In the genomic region with DNA sequence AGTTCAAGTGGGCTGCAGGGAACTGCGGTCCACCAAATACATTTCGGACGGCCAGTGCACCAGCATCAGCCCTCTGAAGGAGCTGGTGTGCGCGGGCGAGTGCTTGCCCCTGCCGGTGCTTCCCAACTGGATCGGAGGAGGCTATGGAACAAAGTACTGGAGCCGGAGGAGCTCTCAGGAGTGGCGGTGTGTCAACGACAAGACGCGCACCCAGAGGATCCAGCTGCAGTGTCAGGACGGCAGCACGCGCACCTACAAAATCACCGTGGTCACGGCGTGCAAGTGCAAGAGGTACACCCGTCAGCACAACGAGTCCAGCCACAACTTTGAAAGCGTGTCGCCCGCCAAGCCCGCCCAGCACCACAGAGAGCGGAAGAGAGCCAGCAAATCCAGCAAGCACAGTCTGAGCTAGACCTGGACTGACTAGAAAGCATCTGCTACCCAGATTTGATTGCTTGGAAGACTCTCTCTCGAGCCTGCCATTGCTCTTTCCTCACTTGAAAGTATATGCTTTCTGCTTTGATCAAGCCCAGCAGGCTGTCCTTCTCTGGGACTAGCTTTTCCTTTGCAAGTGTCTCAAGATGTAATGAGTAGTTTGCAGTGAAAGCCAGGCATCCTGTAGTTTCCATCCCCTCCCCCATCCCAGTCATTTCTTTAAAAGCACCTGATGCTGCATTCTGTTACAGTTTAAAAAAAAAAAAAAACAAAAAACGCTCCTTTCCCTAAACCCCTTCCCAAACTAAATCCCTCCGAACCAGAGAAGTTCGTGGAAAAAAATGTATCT, we compare ENCODE assay signal across 9 mouse cellular contexts. TPM values are rescaled to one million over a fixed set of nuclear protein-coding genes. Genes with fewer than 3 reads are reported as not detected.
A peak's percentile ranks its signal among the peaks of the same experiment; 100 is the strongest.
DNase-seq lines count a peak whose midpoint lies in the region; ATAC-seq lines count a peak whose summit lies in the region.
"Had no signal": no experiment of that assay in that cellular context is flagged by ENCODE, and none has a peak within 500 bp of the region (broad histone marks: within the 10 kb centered on the region; RNA-seq: fewer than 3 reads in every experiment).

No protein-coding gene starts in this region.

- no peaks in the 10 kb centered on the region for H3K27me3 ChIP-seq in liver, embryonic 11.5 days (replicated peaks; ENCODE audit: control insufficient read depth, insufficient read depth, low read length)
- no peaks in the 10 kb centered on the region for H3K27me3 ChIP-seq in stomach, embryonic 16.5 days (ENCODE audit: control insufficient read depth, insufficient read depth, low read length)

- no peaks in the 10 kb centered on the region for H3K9me3 ChIP-seq in liver, embryonic 11.5 days (ENCODE audit: control insufficient read depth, low read length)
- no peaks in the 10 kb centered on the region for H3K9me3 ChIP-seq in stomach, embryonic 16.5 days (replicated peaks; ENCODE audit: control insufficient read depth, low read length)

- DNase-seq in layer of hippocampus, postnatal 14 days (ENCODE audit: low spot score in 2 of 2): peak; percentile 35 to 43
- DNase-seq in layer of hippocampus, adult 9-11 months: no peak
- peak; percentile 6 for DNase-seq in cerebellum, adult 9-10 months
- peak; percentile 35 to 54 for DNase-seq in frontal cortex, postnatal 36 days (ENCODE audit: low spot score in 2 of 2)
- DNase-seq in hindlimb bud, embryonic 11.5 days (ENCODE audit: extremely low spot score, low read depth, low spot score): peak; percentile 57
- DNase-seq in liver, embryonic 11.5 days (ENCODE audit: low spot score): peak; percentile 59
- DNase-seq in naive thymus-derived CD4-positive, alpha-beta T cell, adult 2 months (ENCODE audit: low read depth): peak; percentile 15

- WGBS in liver, embryonic 11.5 days: 5% methylated on average over 30 of the region's 30 CpGs
- WGBS in stomach, embryonic 16.5 days: 2% methylated on average over 30 of the region's 30 CpGs

- no peak overlapping the region for H3K27ac ChIP-seq in liver, embryonic 11.5 days (ENCODE audit: low read depth, low read length)
- H3K27ac ChIP-seq in stomach, embryonic 16.5 days (ENCODE audit: low read length): no peak overlapping the region

- no peaks in the 10 kb centered on the region; the same call in 1 of the 2 replicates for H3K4me1 ChIP-seq in liver, embryonic 11.5 days (replicated peaks; ENCODE audit: control insufficient read depth, insufficient read depth, low read length)
- H3K4me1 ChIP-seq in stomach, embryonic 16.5 days (ENCODE audit: control insufficient read depth, insufficient read depth, low read length): peaks cover 7% of the 10 kb centered on the region; the same call in 1 of the 2 replicates

- ATAC-seq in liver, embryonic 11.5 days (replicated peaks; ENCODE audit: low FRiP score): peak; percentile 60
- ATAC-seq in stomach, embryonic 16.5 days (ENCODE audit: insufficient read depth, low FRiP score): peak; percentile 80

- H3K4me2 ChIP-seq in liver, embryonic 11.5 days: peak overlapping the region; percentile 79
- peak overlapping the region; percentile 93 for H3K4me2 ChIP-seq in stomach, embryonic 16.5 days (ENCODE audit: low read depth, low read length)

- H3K36me3 ChIP-seq in liver, embryonic 11.5 days (ENCODE audit: control insufficient read depth, insufficient read depth, low read length): no peaks in the 10 kb centered on the region
- H3K36me3 ChIP-seq in stomach, embryonic 16.5 days (ENCODE audit: control insufficient read depth, insufficient read depth, low read length): no peaks in the 10 kb centered on the region

- H3K4me3 ChIP-seq in liver, embryonic 11.5 days (ENCODE audit: low read depth, low read length): peak overlapping the region; percentile 48
- H3K4me3 ChIP-seq in stomach, embryonic 16.5 days (replicated peaks; ENCODE audit: low read length): peak overlapping the region; percentile 47
- H3K4me3 ChIP-seq: myocyte had no signal

- peak overlapping the region; percentile 30; the same call in 1 of the 2 replicates for H3K9ac ChIP-seq in liver, embryonic 11.5 days (ENCODE audit: low read depth, low read length)
- H3K9ac ChIP-seq in stomach, embryonic 16.5 days (ENCODE audit: low read length): peak overlapping the region; percentile 75

RNA-seq across cellular contexts. Expression of a gene that starts 3.3 kb away (rescaled TPM):
- 10 to 100 TPM in 1 of 2 experiments, 1 to 10 TPM in 1; 6.6 to 33.9 TPM for total RNA-seq in layer of hippocampus, postnatal 14 days (2021)
- 0.63 and 1.3 TPM in 2 replicates for polyA plus RNA-seq in liver, embryonic 11.5 days (2014; fragmentation: Nextera tagmentation; extraction: Ambion mirVana)
- 11.0 and 11.1 TPM in 2 replicates for polyA plus RNA-seq in stomach, embryonic 16.5 days (2015; fragmentation: Nextera tagmentation; extraction: Ambion mirVana)
- polyA plus RNA-seq: myocyte had no signal
